Mouse (Mus musculus): ENCODE results near the gene Atxn7l3. TPM values are rescaled to one million over a fixed set of nuclear protein-coding genes. Genes with fewer than 3 reads are reported as not detected.

The Atxn7l3 gene
- polyA plus RNA-seq, 1 experiment from 2014 or later, result 22.0 TPM

GRCm38 (mm10) chr11:102316572-102317297 lies 20.3 kb upstream of the Atxn7l3 start:
- WGBS, result under 1% methylated on average over 57 of the region's 80 CpGs
- no peaks in the 10 kb centered on the region for H3K27me3 ChIP-seq (ENCODE audit: control insufficient read depth, insufficient read depth, low read length)
- no peaks in the 10 kb centered on the region for H3K9me3 ChIP-seq (ENCODE audit: control insufficient read depth, low read length)
- DNase-seq (ENCODE audit: low spot score) (peak; percentile 88), ATAC-seq (ENCODE audit: low FRiP score) (peak; percentile 39)
- H3K36me3 ChIP-seq (ENCODE audit: control insufficient read depth, insufficient read depth, low read length), result 0 out of 2 replicates have a peak, but pooled peaks cover 3% of the 10 kb centered on the region
- H3K27ac ChIP-seq (ENCODE audit: low read depth, low read length), result peak overlapping the region; percentile 99
- peak overlapping the region; percentile 90 for H3K4me2 ChIP-seq (replicated peaks; ENCODE audit: low read depth, low read length)
- H3K4me3 ChIP-seq (ENCODE audit: low read depth, low read length), result peak overlapping the region; percentile 100
- H3K4me1 ChIP-seq (replicated peaks; ENCODE audit: control insufficient read depth, insufficient read depth, low read length), result peaks cover 2% of the 10 kb centered on the region; the same call in 1 of the 2 replicates
- peak overlapping the region; percentile 100 for H3K9ac ChIP-seq (ENCODE audit: low read depth, low read length)

DNA sequence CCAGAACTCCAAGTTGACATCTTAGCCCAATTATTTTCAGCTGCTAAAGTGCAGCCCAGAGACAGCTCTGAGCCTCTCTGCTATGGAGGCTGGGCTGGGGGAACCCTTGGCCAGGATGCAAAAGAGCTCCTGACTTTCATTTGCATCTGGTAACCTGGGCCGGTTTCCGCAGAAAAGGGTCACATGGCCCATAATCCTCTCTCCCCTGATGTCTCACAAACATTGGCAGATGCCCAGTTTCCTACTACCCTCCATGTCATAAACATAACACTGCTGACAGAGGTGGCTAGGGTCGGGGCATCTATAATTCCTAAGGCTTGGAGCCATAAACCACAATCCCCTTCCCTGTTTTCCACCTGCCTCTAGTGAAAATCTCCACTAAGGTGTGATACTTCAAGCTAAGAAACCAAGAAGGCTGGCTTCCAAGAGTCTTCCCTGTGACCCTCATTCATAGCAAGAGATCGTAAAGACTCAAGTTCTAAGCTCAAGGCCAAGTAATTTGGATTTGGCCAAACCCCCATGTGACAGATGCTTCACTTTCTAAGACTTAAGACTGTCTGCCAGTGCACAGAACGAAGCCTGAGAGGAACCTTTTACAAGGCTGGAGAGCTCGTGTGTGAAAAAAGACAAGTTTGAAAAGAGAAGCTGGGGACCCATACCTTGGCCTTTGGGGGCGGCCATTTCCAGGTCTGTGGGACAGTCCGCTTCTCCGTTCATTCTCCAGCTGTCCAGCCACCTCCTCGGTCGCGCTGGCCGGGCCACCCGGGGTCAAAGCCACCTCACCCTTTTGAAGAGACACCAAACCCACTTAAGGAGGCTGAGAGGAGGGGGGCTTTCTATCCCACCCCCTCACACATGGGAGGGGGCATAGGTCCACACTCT lies 19.5 kb upstream of the Atxn7l3 start:
- peaks cover 2% of the 10 kb centered on the region; the same call in 1 of the 2 replicates for H3K4me1 ChIP-seq (replicated peaks; ENCODE audit: control insufficient read depth, insufficient read depth, low read length)
- peak overlapping the region; percentile 90 for H3K4me2 ChIP-seq (replicated peaks; ENCODE audit: low read depth, low read length)
- H3K9ac ChIP-seq (ENCODE audit: low read depth, low read length), result peak overlapping the region; percentile 100
- DNase-seq (ENCODE audit: low spot score), result no peak
- peak; percentile 3; the same call in 1 of the 2 replicates for ATAC-seq (ENCODE audit: low FRiP score)
- peak overlapping the region; percentile 100 for H3K4me3 ChIP-seq (ENCODE audit: low read depth, low read length)
- H3K36me3 ChIP-seq (ENCODE audit: control insufficient read depth, insufficient read depth, low read length), result 0 out of 2 replicates have a peak, but pooled peaks cover 3% of the 10 kb centered on the region
- H3K27ac ChIP-seq (ENCODE audit: low read depth, low read length), result peak overlapping the region; percentile 99
- no peaks in the 10 kb centered on the region for H3K27me3 ChIP-seq (ENCODE audit: control insufficient read depth, insufficient read depth, low read length)
- no peaks in the 10 kb centered on the region for H3K9me3 ChIP-seq (ENCODE audit: control insufficient read depth, low read length)
- WGBS, result 22% methylated on average over 14 of the region's 14 CpGs

DNA sequence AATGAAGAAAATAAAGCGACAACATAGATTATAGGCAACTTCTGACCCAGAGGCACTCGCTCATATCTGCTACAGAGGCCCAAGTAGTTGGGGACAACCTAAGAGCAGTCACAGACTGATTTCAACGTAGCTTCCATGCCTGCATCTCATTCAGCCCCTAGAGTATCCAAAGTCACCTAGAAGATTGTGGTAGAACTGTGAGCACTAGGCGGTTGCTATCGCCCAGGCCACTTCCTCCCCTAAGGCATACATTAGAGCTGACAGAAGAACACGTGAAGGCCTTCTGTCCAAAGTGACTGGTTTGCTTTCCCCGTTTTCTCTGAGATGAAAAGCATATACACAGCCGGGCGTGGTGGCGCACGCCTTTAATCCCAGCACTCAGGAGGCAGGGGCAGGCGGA lies 17.9 kb upstream of the Atxn7l3 start:
- DNase-seq (ENCODE audit: low spot score) (no peak), ATAC-seq (ENCODE audit: low FRiP score) (no peak)
- Histone ChIP-seq H3K27ac (ENCODE audit: low read depth, low read length) (no peak overlapping the region), H3K9ac (ENCODE audit: low read depth, low read length) (no peak overlapping the region), H3K27me3 (ENCODE audit: control insufficient read depth, insufficient read depth, low read length) (no peaks in the 10 kb centered on the region), H3K9me3 (ENCODE audit: control insufficient read depth, low read length) (no peaks in the 10 kb centered on the region), H3K4me1 (replicated peaks; ENCODE audit: control insufficient read depth, insufficient read depth, low read length) (peaks cover 7% of the 10 kb centered on the region; the same call in 1 of the 2 replicates), H3K4me3 (ENCODE audit: low read depth, low read length) (no peak overlapping the region), H3K36me3 (ENCODE audit: control insufficient read depth, insufficient read depth, low read length) (0 out of 2 replicates have a peak, but pooled peaks cover 3% of the 10 kb centered on the region), H3K4me2 (replicated peaks; ENCODE audit: low read depth, low read length) (no peak overlapping the region)
- 92% methylated on average over 12 of the region's 12 CpGs for WGBS

GRCm38 (mm10) chr11:102312586-102312985 lies 16.2 kb upstream of the Atxn7l3 start:
- Histone ChIP-seq H3K27ac (ENCODE audit: low read depth, low read length) (no peak overlapping the region), H3K9ac (ENCODE audit: low read depth, low read length) (no peak overlapping the region), H3K36me3 (ENCODE audit: control insufficient read depth, insufficient read depth, low read length) (0 out of 2 replicates have a peak, but pooled peaks cover 3% of the 10 kb centered on the region), H3K27me3 (ENCODE audit: control insufficient read depth, insufficient read depth, low read length) (no peaks in the 10 kb centered on the region), H3K4me3 (ENCODE audit: low read depth, low read length) (no peak overlapping the region), H3K9me3 (ENCODE audit: control insufficient read depth, low read length) (no peaks in the 10 kb centered on the region), H3K4me2 (replicated peaks; ENCODE audit: low read depth, low read length) (no peak overlapping the region), H3K4me1 (replicated peaks; ENCODE audit: control insufficient read depth, insufficient read depth, low read length) (peaks cover 7% of the 10 kb centered on the region; the same call in 1 of the 2 replicates)
- no peak for DNase-seq (ENCODE audit: low spot score)
- ATAC-seq (ENCODE audit: low FRiP score), result no peak
- 92% methylated on average over 6 of the region's 6 CpGs for WGBS

- no peak overlapping the region for H3K4me2 ChIP-seq (replicated peaks; ENCODE audit: low read depth, low read length)
- no peak for ATAC-seq (ENCODE audit: low FRiP score)
- H3K9me3 ChIP-seq (ENCODE audit: control insufficient read depth, low read length), result no peaks in the 10 kb centered on the region
- no peaks in the 10 kb centered on the region for H3K27me3 ChIP-seq (ENCODE audit: control insufficient read depth, insufficient read depth, low read length)
- no peak for DNase-seq (ENCODE audit: low spot score)
- H3K4me1 ChIP-seq (replicated peaks; ENCODE audit: control insufficient read depth, insufficient read depth, low read length), result peaks cover 7% of the 10 kb centered on the region; the same call in 1 of the 2 replicates
- H3K4me3 ChIP-seq (ENCODE audit: low read depth, low read length), result no peak overlapping the region
- 91% methylated on average over 4 of the region's 4 CpGs for WGBS
- no peak overlapping the region for H3K9ac ChIP-seq (ENCODE audit: low read depth, low read length)
- peaks cover 5% of the 10 kb centered on the region for H3K36me3 ChIP-seq (ENCODE audit: control insufficient read depth, insufficient read depth, low read length)
- no peak overlapping the region for H3K27ac ChIP-seq (ENCODE audit: low read depth, low read length)
Observed at GRCm38 (mm10) chr11:102311966-102312365, 15.5 kb upstream of the Atxn7l3 start.

GRCm38 (mm10) chr11:102310768-102311695 lies 14.6 kb upstream of the Atxn7l3 start:
- H3K36me3 ChIP-seq (ENCODE audit: control insufficient read depth, insufficient read depth, low read length), result peaks cover 13% of the 10 kb centered on the region
- no peaks in the 10 kb centered on the region for H3K27me3 ChIP-seq (ENCODE audit: control insufficient read depth, insufficient read depth, low read length)
- no peak for ATAC-seq (ENCODE audit: low FRiP score)
- no peak overlapping the region for H3K4me2 ChIP-seq (replicated peaks; ENCODE audit: low read depth, low read length)
- no peaks in the 10 kb centered on the region for H3K9me3 ChIP-seq (ENCODE audit: control insufficient read depth, low read length)
- no peak for DNase-seq (ENCODE audit: low spot score)
- H3K4me3 ChIP-seq (ENCODE audit: low read depth, low read length), result no peak overlapping the region
- peak overlapping the region; percentile 3; the same call in 1 of the 2 replicates for H3K9ac ChIP-seq (ENCODE audit: low read depth, low read length)
- 38% methylated on average over 38 of the region's 38 CpGs for WGBS
- peak overlapping the region; percentile 33; the same call in 1 of the 2 replicates for H3K27ac ChIP-seq (ENCODE audit: low read depth, low read length)
- H3K4me1 ChIP-seq (replicated peaks; ENCODE audit: control insufficient read depth, insufficient read depth, low read length), result peaks cover 7% of the 10 kb centered on the region; the same call in 1 of the 2 replicates

DNA sequence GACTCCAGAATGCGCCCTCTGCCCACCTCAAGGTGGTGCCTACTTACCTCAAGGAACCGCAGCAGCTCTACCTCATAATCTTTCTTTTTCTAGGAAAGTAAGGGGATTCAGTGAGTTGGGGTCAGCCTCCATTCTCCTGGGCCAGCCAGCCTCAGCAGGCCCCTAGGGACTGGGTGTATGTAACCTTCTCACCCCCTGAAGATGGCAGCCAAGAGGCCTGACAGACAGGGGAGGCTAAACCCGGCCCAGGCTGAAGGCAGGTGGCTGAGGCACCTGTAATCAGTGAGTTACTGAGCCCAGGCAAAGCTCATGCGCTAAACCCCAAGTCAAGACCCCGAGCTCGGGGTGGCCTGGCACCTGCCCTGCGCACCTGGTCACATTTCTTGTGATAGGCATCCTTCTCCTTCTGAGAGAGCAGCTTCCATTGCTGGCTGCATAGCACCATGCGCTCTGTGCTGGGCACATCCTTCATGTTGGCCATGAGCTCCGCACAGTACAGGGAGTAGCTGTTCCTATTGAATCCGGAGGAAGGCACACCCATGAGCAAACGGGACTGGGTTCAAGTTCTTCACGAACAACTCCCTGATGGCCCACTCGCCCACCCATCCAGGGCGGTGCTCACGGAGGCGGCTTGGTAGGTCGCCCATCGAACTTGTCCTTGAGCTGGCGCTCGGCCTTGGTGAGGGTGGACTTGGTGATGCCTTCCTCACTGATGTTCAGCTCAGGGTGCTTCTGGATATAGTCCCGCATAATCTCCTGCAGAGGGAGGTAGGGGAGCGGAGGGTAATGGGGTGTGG lies 13.6 kb upstream of the Atxn7l3 start:
- no peak for ATAC-seq (ENCODE audit: low FRiP score)
- Histone ChIP-seq H3K36me3 (ENCODE audit: control insufficient read depth, insufficient read depth, low read length) (peaks cover 13% of the 10 kb centered on the region), H3K9ac (ENCODE audit: low read depth, low read length) (no peak overlapping the region; the same call in 1 of the 2 replicates)

More for the DNA sequence above, 13.6 kb upstream of the Atxn7l3 start:
- H3K4me3 ChIP-seq (ENCODE audit: low read depth, low read length), result no peak overlapping the region
- 90% methylated on average over 22 of the region's 22 CpGs for WGBS
- peak overlapping the region; percentile 44 for H3K4me2 ChIP-seq (replicated peaks; ENCODE audit: low read depth, low read length)
- DNase-seq (ENCODE audit: low spot score), result no peak
- no peak overlapping the region for H3K27ac ChIP-seq (ENCODE audit: low read depth, low read length)
- H3K27me3 ChIP-seq (ENCODE audit: control insufficient read depth, insufficient read depth, low read length), result no peaks in the 10 kb centered on the region
- peaks cover 7% of the 10 kb centered on the region; the same call in 1 of the 2 replicates for H3K4me1 ChIP-seq (replicated peaks; ENCODE audit: control insufficient read depth, insufficient read depth, low read length)
- no peaks in the 10 kb centered on the region for H3K9me3 ChIP-seq (ENCODE audit: control insufficient read depth, low read length)

Measured in hindbrain, embryonic 11.5 days (tissue).